Mouse (Mus musculus): Measurements from ENCODE around the gene Cd248. TPM values are rescaled to one million over a fixed set of nuclear protein-coding genes. Genes with fewer than 3 reads are reported as not detected.
A peak's percentile ranks its signal among the peaks of the same experiment; 100 is the strongest.

Gene Cd248
- total RNA-seq, 2 experiments from 2014 or later: 9.5 to 15.1 TPM

DNA sequence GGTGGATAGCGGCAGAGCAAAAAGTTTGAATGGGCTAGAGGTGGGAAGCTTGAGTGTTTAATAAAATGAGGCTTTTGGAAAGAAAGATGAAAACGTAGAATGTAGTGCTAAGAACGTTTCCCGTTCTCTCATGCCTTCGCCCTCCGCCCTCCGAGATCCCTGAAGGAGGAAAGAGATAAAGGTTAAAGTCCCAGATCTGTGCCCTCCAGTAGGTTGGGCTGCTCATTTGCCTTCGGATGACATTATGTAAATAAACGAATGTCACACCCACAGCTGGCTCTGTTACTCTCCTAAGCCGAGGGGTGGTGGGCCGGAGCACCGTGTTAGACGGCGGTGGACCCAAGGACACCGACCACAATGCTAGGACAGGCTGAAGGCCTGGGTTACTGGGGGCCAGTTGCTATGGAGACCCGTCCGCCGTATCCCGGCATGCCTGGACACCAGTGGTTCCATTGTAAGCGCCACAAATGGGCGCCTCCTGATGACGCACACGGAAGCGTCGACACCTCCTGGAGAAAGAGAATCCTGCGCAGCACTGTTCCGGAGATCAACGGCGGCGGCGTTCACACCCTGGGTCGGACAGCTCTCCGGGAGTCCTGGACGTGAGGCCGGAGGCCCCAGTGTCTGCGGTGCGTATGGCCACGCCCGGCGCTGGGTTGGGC lies 26.9 kb upstream of the Cd248 start, which contains the start of gene Brms1:
Gene Brms1, plus strand, starts transcription at position 493 of the 662 bp plus-strand sequence.
- intact Hi-C loops (cut with DNase I): loop anchor here (5.0 kb wide), 1 partner anchor 46 kb away; the partner anchor contains the start of genes Tmem151a and Yif1a
- DNase-seq: peak; percentile 92
- H3K27ac ChIP-seq: peak within 1 kb of the TSS; percentile 85
- no peak for TF ChIP-seq CTCF (IDR thresholded peaks at IDR 0.05)
- H3K4me3 ChIP-seq: peak within 1 kb of the TSS; percentile 84

DNA sequence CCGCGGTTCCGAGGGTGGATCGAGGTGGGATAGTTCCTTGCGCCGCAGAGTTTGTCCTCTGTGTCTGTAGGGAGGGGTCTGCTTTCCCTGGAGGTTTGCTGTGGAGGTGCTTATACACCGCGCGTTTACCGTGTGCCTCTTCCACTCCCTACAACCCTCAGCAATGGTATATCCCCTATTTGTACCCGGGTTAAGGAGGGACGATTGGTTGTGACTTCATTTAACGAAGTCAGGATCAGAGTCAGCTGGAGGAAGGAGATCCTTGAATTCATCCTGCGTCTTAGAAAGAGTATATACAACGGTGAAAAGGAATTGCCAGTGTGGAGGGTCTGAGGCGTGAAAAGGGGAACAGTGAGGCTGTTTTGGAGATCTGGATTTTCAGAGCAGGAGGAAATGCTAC lies 26.3 kb upstream of the Cd248 start:
- Histone ChIP-seq H3K27ac (peak overlapping the region; percentile 85), H3K4me3 (peak overlapping the region; percentile 84)
- intact Hi-C loops (cut with DNase I): loop anchor here (5.0 kb wide), 1 partner anchor 46 kb away; the partner anchor contains the start of genes Tmem151a and Yif1a
- DNase-seq: no peak
- TF ChIP-seq CTCF (IDR thresholded peaks at IDR 0.05): no peak

DNA sequence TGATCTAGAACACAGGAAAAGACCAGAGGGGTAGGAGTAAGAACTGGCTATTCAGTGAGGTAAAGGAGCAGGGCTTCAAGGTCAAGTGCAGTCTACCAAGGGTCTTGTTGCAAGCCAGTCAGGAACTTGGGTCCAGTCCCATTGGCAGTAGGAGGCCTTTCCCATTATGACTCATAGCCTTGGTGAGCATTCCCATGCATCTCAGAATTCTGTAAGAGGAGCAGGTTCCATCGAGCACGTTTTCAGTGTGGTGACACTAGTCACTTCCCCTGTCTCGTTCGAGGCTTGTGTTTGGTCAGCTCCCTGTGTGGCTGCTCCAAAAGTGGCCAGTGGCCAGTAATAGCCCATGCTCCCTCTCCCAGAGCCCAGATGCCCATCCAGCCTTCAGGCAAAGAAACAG lies 22.3 kb upstream of the Cd248 start:
- Histone ChIP-seq H3K27ac (no peak overlapping the region), H3K4me3 (no peak overlapping the region)
- DNase-seq: no peak
- intact Hi-C loops (cut with DNase I): no loop called here
- TF ChIP-seq CTCF (IDR thresholded peaks at IDR 0.05): no peak

DNA sequence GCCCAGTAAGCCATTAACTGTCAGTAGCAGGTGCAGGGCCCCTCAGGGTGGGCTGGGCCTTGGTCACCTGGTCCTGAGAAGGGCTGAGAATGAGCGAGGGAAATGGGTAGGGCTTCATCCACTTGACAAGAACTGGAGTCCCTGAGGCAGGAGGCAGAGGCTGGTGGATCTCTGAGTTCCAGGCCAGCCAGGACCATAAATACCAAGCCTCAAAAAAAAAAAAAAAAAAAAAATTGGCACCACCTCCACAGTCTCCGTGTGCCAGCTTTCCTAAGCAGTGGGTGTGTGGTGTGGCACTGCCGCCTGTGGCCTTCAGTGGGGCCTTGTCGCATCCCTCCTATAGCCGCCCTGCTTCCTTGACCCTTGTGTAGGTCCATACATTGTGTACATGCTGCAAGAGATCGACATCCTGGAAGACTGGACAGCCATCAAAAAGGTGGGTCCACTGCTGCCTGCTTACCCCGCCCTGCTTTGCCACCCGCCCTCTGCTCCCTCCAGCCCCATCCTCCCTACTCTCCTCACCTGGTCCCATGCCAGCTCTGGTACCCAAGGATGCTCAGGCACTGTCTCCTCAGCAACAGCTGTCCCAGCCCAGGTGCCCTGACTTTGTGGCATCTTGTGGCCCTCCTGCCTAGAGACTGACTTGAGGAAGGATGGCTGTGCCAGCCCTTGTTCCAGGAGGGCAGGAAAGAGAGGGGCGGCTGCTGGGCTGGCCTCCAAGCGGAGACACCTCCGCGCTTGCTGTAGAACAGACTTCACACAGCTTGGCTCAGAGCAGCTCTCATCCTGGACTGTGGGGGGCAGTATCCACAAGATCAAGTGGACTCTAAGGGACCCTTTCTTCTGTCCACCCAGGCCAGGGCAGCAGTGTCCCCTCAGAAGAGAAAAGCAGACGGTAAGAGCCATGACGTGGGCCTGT lies 19.5 kb upstream of the Cd248 start:
- Histone ChIP-seq H3K4me3 (no peak overlapping the region), H3K27ac (no peak overlapping the region)
- intact Hi-C loops (cut with DNase I): no loop called here
- no peak for DNase-seq
- TF ChIP-seq CTCF (IDR thresholded peaks at IDR 0.05): no peak; the same call in 1 of the 2 replicates

DNA sequence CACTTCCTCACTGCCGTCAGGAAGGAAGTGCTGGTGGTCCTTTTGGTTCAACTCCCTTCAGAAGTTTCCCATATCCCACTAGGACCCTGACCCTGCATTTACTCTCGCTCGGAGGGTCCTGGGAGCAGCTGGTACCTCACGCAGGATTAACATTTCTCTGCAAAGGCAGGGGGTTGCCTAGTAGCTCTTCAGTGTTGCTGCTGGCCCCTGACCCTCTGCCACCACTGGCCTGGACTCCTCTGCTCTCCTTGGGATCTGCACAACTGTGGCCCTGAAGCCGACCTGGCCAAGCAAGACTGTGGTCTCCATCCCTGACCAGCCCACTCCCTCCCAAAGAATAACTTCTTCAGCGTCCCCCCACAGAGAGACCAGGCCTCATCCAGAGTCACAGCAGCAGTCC lies 18.6 kb upstream of the Cd248 start:
- Histone ChIP-seq H3K27ac (no peak overlapping the region), H3K4me3 (no peak overlapping the region)
- DNase-seq: no peak
- no peak for TF ChIP-seq CTCF (IDR thresholded peaks at IDR 0.05)
- intact Hi-C loops (cut with DNase I): no loop called here

DNA sequence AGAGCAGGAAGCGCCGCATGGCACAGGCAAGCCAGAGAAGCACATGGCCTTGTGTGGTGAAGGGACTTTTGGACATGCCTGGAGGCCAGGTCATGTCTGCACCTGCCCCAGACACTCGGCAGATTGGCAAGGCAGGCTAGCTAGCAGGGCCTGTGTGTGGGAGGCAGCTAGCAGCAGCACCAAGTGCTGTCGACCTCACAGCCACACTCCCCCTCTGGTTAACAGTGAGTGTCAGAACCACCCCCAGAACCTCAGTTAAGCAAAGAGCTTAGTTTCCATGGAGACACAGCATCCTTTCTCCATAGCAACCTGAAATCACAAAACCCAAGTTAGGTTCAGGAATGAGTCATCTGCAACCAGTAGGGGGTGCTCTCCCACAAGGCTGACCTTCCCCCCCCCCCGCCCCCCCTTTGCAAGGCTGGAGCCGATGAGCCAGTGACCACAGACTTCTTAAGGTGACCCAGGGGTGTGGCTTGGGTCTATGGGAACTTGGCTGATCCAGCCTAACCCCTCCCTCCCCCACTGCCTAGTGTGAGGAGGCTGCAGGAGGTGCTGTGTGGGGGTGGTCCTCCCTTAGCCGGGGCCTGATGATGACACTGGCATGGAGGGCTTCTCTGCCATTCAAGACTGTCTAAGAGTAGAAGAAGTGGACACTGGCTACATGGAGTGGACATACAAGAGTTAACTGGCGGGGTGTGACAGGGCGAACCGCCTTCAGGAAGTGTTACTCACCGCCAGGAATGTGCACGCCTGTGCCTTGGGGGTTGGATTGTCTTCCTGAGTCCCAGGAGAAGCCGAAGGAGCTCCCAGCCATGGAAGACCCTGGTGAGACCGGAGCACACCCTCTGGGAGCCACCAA lies 17.6 kb upstream of the Cd248 start, which contains the start of gene Rin1:
Gene Rin1, plus strand, starts transcription at position 435 of the 859 bp plus-strand sequence.
- Histone ChIP-seq H3K27ac (peak within 1 kb of the TSS; percentile 65), H3K4me3 (peak within 1 kb of the TSS; percentile 68)
- intact Hi-C loops (cut with DNase I): no loop called here
- peak; percentile 79 for TF ChIP-seq CTCF (IDR thresholded peaks at IDR 0.05)
- DNase-seq: peak; percentile 49

DNA sequence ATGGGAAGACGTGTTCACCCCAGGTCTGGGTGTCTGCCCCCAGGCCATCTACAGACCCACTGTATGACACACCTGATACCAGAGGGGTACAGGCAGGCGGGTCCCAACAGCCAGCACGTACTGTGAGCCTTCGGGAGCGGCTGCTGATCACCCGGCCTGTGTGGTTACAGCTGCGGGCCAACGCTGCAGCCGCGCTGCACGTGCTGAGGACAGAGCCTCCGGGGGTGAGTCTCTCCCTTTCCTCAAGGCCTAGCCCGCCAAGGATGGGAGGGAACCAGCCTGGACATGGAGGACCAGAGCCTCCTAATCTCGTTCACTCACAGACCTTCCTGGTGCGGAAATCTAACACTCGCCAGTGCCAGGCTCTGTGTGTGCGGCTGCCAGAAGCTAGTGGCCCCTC lies 16.8 kb upstream of the Cd248 start:
- intact Hi-C loops (cut with DNase I): no loop called here
- no peak for DNase-seq
- peak overlapping the region; percentile 68 for H3K4me3 ChIP-seq
- no peak for TF ChIP-seq CTCF (IDR thresholded peaks at IDR 0.05)
- H3K27ac ChIP-seq: peak overlapping the region; percentile 65

DNA sequence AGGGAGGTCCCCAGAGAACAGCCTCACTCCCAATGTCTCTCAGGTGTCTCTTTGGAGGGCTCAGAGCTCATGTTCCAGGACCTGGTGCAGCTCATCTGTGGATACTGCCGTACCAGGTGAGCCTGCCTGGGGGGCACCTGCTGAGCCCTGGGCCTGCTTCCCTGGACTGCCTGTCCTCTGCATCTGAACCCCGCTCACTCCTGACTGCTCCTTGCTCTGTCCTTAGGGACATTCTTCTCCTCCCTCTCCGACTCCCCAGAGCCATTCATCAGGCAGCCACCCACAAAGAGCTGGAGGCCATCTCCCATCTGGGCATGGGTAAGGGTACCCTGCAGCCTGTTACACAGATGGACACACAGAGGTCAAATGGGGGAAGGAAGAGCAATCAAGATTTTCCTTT lies 16.4 kb upstream of the Cd248 start:
- H3K27ac ChIP-seq: 0 out of 2 replicates have a peak overlapping the region, but pooled peaks have one; percentile 65
- H3K4me3 ChIP-seq: peak overlapping the region; percentile 68
- no peak for TF ChIP-seq CTCF (IDR thresholded peaks at IDR 0.05)
- no peak for DNase-seq
- intact Hi-C loops (cut with DNase I): no loop called here

DNA sequence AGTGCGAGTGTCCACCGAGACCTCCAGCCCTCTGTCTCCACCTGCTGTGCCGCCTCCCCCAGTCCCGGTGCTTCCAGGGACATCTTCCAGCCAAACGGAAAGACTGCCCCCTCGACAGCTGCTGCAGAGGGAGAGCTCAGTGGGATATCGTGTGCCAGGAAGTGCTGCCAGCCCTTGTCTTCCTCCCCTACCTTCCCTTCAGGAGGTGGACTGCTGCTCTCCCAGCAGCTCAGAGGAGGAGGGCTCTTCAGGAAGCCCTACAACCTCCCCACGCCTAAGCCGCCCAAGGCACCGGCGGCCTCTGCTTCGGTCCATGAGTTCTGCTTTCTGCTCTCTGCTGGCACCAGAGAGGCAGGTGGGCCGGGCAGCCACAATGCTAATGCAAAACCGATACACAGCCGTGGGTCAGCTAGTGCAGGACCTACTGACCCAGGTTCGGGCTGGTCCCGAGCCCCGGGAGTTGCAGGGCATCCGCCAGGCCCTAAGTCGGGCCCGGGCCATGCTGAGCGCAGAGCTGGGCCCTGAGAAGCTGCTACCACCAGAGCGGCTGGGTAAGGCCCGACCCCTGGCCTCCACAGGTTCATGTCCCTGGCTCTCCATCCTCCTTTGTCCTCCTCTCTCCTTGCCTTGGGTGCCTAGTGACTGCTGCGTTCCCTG lies 15.6 kb upstream of the Cd248 start:
- Histone ChIP-seq H3K27ac (no peak overlapping the region), H3K4me3 (peak overlapping the region; percentile 5; the same call in 1 of the 2 replicates)
- DNase-seq: peak; percentile 55
- no peak for TF ChIP-seq CTCF (IDR thresholded peaks at IDR 0.05)
- intact Hi-C loops (cut with DNase I): no loop called here

DNA sequence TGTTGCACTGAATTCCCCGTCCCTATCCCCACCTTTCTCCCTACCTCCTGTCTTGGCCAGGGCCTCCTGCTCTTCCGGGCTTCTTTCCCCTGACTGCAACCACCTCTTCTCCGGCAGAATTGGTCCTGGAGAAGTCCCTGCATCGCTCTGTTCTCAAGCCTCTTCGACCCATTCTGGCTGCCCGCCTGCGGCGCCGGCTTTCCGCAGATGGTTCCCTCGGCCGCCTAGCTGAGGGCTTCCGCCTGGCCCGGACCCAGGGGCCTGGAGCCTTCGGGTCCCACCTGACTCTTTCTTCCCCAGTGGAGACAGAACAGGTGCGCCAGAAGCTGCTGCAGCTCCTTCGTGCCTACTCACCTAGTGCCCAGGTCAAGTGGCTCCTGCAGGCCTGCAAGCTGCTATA lies 15.0 kb upstream of the Cd248 start:
- no peak overlapping the region for H3K4me3 ChIP-seq
- DNase-seq: no peak
- intact Hi-C loops (cut with DNase I): no loop called here
- no peak overlapping the region for H3K27ac ChIP-seq
- TF ChIP-seq CTCF (IDR thresholded peaks at IDR 0.05): no peak

DNA sequence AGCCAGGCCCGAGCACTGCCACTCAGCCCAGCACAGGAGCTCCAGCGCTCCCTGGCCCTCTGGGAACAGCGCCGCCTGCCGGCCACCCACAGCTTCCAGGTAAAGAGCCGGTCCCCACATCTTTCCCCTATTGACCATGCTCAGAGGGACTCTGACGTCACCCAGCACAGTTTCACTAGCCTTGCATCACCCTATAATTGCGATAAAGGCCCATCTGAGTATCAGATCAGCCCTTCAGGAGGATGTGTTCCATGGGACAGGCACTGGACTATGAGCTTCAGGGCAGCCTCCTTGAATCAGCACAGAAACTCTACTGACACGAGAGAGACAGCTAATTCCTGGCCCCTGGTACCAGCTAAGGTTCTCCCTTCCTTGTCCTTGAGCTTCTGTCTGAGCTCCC lies 14.0 kb upstream of the Cd248 start:
- Histone ChIP-seq H3K4me3 (no peak overlapping the region), H3K27ac (no peak overlapping the region)
- peak; percentile 69 for DNase-seq

More for the DNA sequence above, 14.0 kb upstream of the Cd248 start:
- intact Hi-C loops (cut with DNase I): no loop called here
- peak; percentile 79 for TF ChIP-seq CTCF (IDR thresholded peaks at IDR 0.05)

Measured in gastrocnemius, adult 2 months (tissue).